Mouse (Mus musculus) midbrain, embryonic 11.5 days (tissue): Measurements from ENCODE around the gene Foxf1. TPM values are rescaled to one million over a fixed set of nuclear protein-coding genes. Genes with fewer than 3 reads are reported as not detected.
A peak's percentile ranks its signal among the peaks of the same experiment; 100 is the strongest.

ENCODE experiments used
- ATAC-seq: fragments of 200-750 bp; cut with Nextera tagmentation; 2 replicates; pipeline ENCODE4 v1.8.0; 2017; ENCODE audit warnings: moderate TSS enrichment, moderate library complexity; ENCODE audit not compliant: low FRiP score
- DNase-seq: peaks from one replicate; pipeline ENCODE4 v3.0.0; 2015; ENCODE audit warnings: low spot score; ENCODE audit errors: missing footprints
- H3K27ac ChIP-seq: fragments of 300-500 bp; sonication (generic); 2 replicates; pipeline ENCODE4 v1.5.1; 2014; ENCODE audit warnings: low read depth, low read length
- H3K27me3 ChIP-seq: fragments of 300-500 bp; sonication (generic); 2 replicates; pipeline ENCODE4 v1.6.1; 2014; ENCODE audit warnings: mild to moderate bottlenecking, low read length, moderate library complexity, mixed read lengths; ENCODE audit not compliant: control insufficient read depth, insufficient read depth
- H3K36me3 ChIP-seq: fragments of 300-500 bp; sonication (generic); 2 replicates; pipeline ENCODE4 v1.6.1; 2014; ENCODE audit warnings: mild to moderate bottlenecking, low read length, moderate library complexity, mixed read lengths; ENCODE audit not compliant: control insufficient read depth, insufficient read depth
- H3K4me1 ChIP-seq: fragments of 300-500 bp; sonication (generic); 2 replicates; pipeline ENCODE4 v1.6.1; 2014; ENCODE audit warnings: low read length; ENCODE audit not compliant: control insufficient read depth, insufficient read depth
- H3K4me2 ChIP-seq: fragments of 300-500 bp; sonication (generic); 2 replicates; pipeline ENCODE4 v1.6.1; 2014; ENCODE audit warnings: mild to moderate bottlenecking, moderate library complexity
- H3K4me3 ChIP-seq: fragments of 300-500 bp; sonication (generic); 2 replicates; pipeline ENCODE4 v1.5.1; 2014; ENCODE audit warnings: low read depth, low read length
- H3K9ac ChIP-seq: fragments of 300-500 bp; sonication (generic); 2 replicates; pipeline ENCODE4 v1.6.1; 2014; ENCODE audit warnings: low read length
- H3K9me3 ChIP-seq: fragments of 300-500 bp; sonication (generic); 2 replicates; pipeline ENCODE4 v1.6.1; 2016; ENCODE audit warnings: low read length; ENCODE audit not compliant: control insufficient read depth
- WGBS: fragments of 180-500 bp; shearing (Covaris S2); extraction: QIAGEN DNeasy Blood & Tissue Kit; methylation state at CpG from one replicate; pipeline ENCODE4 v1.1.7; 2014; 5-methylcytosine and 5-hydroxymethylcytosine counted together
- polyA plus RNA-seq: library from polyadenylated mRNA; unstranded; fragments of >200 nt; fragmentation: Nextera tagmentation; extraction: Ambion mirVana; gene quantifications from 2 replicates; pipeline ENCODE4 v1.2.1, GENCODE M21; 2014

Gene Foxf1
- 0.17 and 0.20 TPM in 2 replicates for polyA plus RNA-seq

- H3K4me3 ChIP-seq: peak within 1 kb of the TSS; percentile 38
- peak; percentile 96 for DNase-seq
- no peaks in the 10 kb centered on the region for H3K9me3 ChIP-seq
- H3K4me2 ChIP-seq: peak within 1 kb of the TSS; percentile 74
- H3K4me1 ChIP-seq: peaks cover 23% of the 10 kb centered on the region
- peak within 1 kb of the TSS; percentile 24 for H3K9ac ChIP-seq
- peak; percentile 54; the same call in 1 of the 2 replicates for ATAC-seq
- WGBS: under 1% methylated on average over 40 of the region's 83 CpGs
- no peak within 1 kb of the TSS for H3K27ac ChIP-seq
- H3K27me3 ChIP-seq: peaks cover 99% of the 10 kb centered on the region
- H3K36me3 ChIP-seq: no peaks in the 10 kb centered on the region
These were observed at the start of gene Foxf1 for GRCm38 (mm10) chr8:121084210-121084951. TSS of gene Foxf1 (plus strand) at chr8:121084386.

GRCm38 (mm10) chr8:121035611-121036010 is 48.6 kb upstream of the Foxf1 start:
- DNase-seq: peak; percentile 64
- Histone ChIP-seq H3K27ac (no peak overlapping the region), H3K27me3 (no peaks in the 10 kb centered on the region), H3K4me2 (no peak overlapping the region), H3K9ac (no peak overlapping the region), H3K4me1 (no peaks in the 10 kb centered on the region), H3K36me3 (no peaks in the 10 kb centered on the region), H3K9me3 (no peaks in the 10 kb centered on the region), H3K4me3 (no peak overlapping the region)
- ATAC-seq: no peak
- 85% methylated on average over 8 of the region's 8 CpGs for WGBS

GRCm38 (mm10) chr8:121043719-121044440 is 40.3 kb upstream of the Foxf1 start:
- DNase-seq (peak; percentile 65), ATAC-seq (no peak)
- no peak overlapping the region for H3K4me3 ChIP-seq
- H3K4me1 ChIP-seq: no peaks in the 10 kb centered on the region
- no peak overlapping the region for H3K27ac ChIP-seq
- H3K9ac ChIP-seq: no peak overlapping the region
- H3K27me3 ChIP-seq: no peaks in the 10 kb centered on the region
- H3K9me3 ChIP-seq: no peaks in the 10 kb centered on the region
- H3K4me2 ChIP-seq: no peak overlapping the region
- 69% methylated on average over 19 of the region's 19 CpGs for WGBS
- no peaks in the 10 kb centered on the region for H3K36me3 ChIP-seq

- Histone ChIP-seq H3K4me2 (no peak overlapping the region), H3K4me3 (no peak overlapping the region), H3K27me3 (no peaks in the 10 kb centered on the region), H3K27ac (no peak overlapping the region), H3K36me3 (no peaks in the 10 kb centered on the region), H3K9me3 (no peaks in the 10 kb centered on the region), H3K4me1 (no peaks in the 10 kb centered on the region), H3K9ac (no peak overlapping the region)
- no peak for ATAC-seq
- DNase-seq: peak; percentile 21
- WGBS: 71% methylated on average over 9 of the region's 9 CpGs
These were observed 36.7 kb upstream of the Foxf1 start for GRCm38 (mm10) chr8:121047441-121047840.

GRCm38 (mm10) chr8:121058081-121058480 is 26.1 kb upstream of the Foxf1 start:
- Histone ChIP-seq H3K9ac (no peak overlapping the region), H3K27ac (no peak overlapping the region), H3K27me3 (no peaks in the 10 kb centered on the region), H3K9me3 (no peaks in the 10 kb centered on the region), H3K36me3 (no peaks in the 10 kb centered on the region), H3K4me1 (no peaks in the 10 kb centered on the region), H3K4me3 (no peak overlapping the region), H3K4me2 (no peak overlapping the region)
- WGBS: 75% methylated on average over 9 of the region's 9 CpGs
- DNase-seq (peak; percentile 62), ATAC-seq (no peak)

GRCm38 (mm10) chr8:121059098-121059497 is 25.1 kb upstream of the Foxf1 start:
- no peaks in the 10 kb centered on the region for H3K27me3 ChIP-seq
- H3K9ac ChIP-seq: no peak overlapping the region
- H3K36me3 ChIP-seq: no peaks in the 10 kb centered on the region
- ATAC-seq: no peak
- H3K4me2 ChIP-seq: no peak overlapping the region
- no peak overlapping the region for H3K27ac ChIP-seq
- H3K9me3 ChIP-seq: no peaks in the 10 kb centered on the region
- no peak overlapping the region for H3K4me3 ChIP-seq
- WGBS: 80% methylated on average over 7 of the region's 7 CpGs
- peaks cover 5% of the 10 kb centered on the region for H3K4me1 ChIP-seq
- DNase-seq: no peak

GRCm38 (mm10) chr8:121062521-121062920 is 21.7 kb upstream of the Foxf1 start:
- Histone ChIP-seq H3K27ac (no peak overlapping the region), H3K36me3 (no peaks in the 10 kb centered on the region), H3K9me3 (no peaks in the 10 kb centered on the region), H3K4me1 (peaks cover 5% of the 10 kb centered on the region), H3K4me2 (no peak overlapping the region), H3K4me3 (no peak overlapping the region), H3K27me3 (peaks cover 2% of the 10 kb centered on the region; the same call in 1 of the 2 replicates), H3K9ac (no peak overlapping the region)
- DNase-seq: peak; percentile 26
- ATAC-seq: no peak
- 92% methylated on average over 6 of the region's 6 CpGs for WGBS

- Histone ChIP-seq H3K4me1 (peaks cover 5% of the 10 kb centered on the region), H3K36me3 (no peaks in the 10 kb centered on the region), H3K9me3 (no peaks in the 10 kb centered on the region), H3K4me3 (no peak overlapping the region), H3K27me3 (peaks cover 2% of the 10 kb centered on the region; the same call in 1 of the 2 replicates), H3K9ac (no peak overlapping the region), H3K4me2 (no peak overlapping the region), H3K27ac (no peak overlapping the region)
- ATAC-seq: no peak
- peak; percentile 86 for DNase-seq
- WGBS: 39% methylated on average over 13 of the region's 13 CpGs
These were observed 20.5 kb upstream of the Foxf1 start for GRCm38 (mm10) chr8:121063649-121064048.

- Histone ChIP-seq H3K4me1 (0 out of 2 replicates have a peak, but pooled peaks cover 4% of the 10 kb centered on the region), H3K4me3 (no peak overlapping the region), H3K27ac (no peak overlapping the region), H3K27me3 (peaks cover 70% of the 10 kb centered on the region), H3K4me2 (no peak overlapping the region), H3K9me3 (no peaks in the 10 kb centered on the region), H3K36me3 (no peaks in the 10 kb centered on the region), H3K9ac (no peak overlapping the region)
- WGBS: 2% methylated on average over 12 of the region's 12 CpGs
- DNase-seq (peak; percentile 87), ATAC-seq (no peak)
These were observed 12.7 kb upstream of the Foxf1 start for GRCm38 (mm10) chr8:121071454-121071853.
